Mouse (Mus musculus) CH12.LX (cell line): ENCODE measurements around the gene B9d1.

Experiments
- CTCF ChIP-seq, 2 experiments: IDR thresholded peaks in 1 of 2; conservative IDR thresholded peaks in 1 of 2; 2 replicates each; pipeline ENCODE4 v1.5.1; 2011 to 2012; ENCODE audit warnings: low read depth in 2 of 2, low read length in 2 of 2, improper control_type of control experiment in 1 of 2, inconsistent platforms in 1 of 2, mild to moderate bottlenecking in 1 of 2, moderate library complexity in 1 of 2
- ETS1 ChIP-seq: conservative IDR thresholded peaks from 2 replicates; pipeline ENCODE4 v1.6.1; 2012; ENCODE audit warnings: low read depth, mild to moderate bottlenecking, inconsistent platforms, low read length, improper control_type of control experiment, moderate library complexity
- GABPA ChIP-seq: IDR thresholded peaks from 2 replicates; pipeline ENCODE4 v1.6.1; 2012; ENCODE audit warnings: low read depth, low read length, improper control_type of control experiment, inconsistent platforms; ENCODE audit not compliant: insufficient replicate concordance
- MAX ChIP-seq: IDR thresholded peaks from 2 replicates; pipeline ENCODE4 v1.6.1; 2011; ENCODE audit warnings: low read length, improper control_type of control experiment
- MXI1 ChIP-seq: IDR thresholded peaks from 2 replicates; pipeline ENCODE4 v1.6.1; 2011; ENCODE audit warnings: mild to moderate bottlenecking, low read depth, low read length, improper control_type of control experiment
- NELFE ChIP-seq: IDR thresholded peaks from 2 replicates; pipeline ENCODE4 v1.6.1; 2011; ENCODE audit warnings: low read depth, low read length, improper control_type of control experiment
- PAX5 ChIP-seq: IDR thresholded peaks from 2 replicates; pipeline ENCODE4 v1.6.1; 2012; ENCODE audit warnings: low read length, inconsistent platforms, mixed read lengths
- RAD21 ChIP-seq: IDR thresholded peaks from 2 replicates; pipeline ENCODE4 v1.6.1; 2011; ENCODE audit warnings: low read depth, mild to moderate bottlenecking, low read length, improper control_type of control experiment, moderate library complexity
- SIN3A ChIP-seq: IDR thresholded peaks from 2 replicates; pipeline ENCODE4 v1.6.1; 2012; ENCODE audit warnings: low read length, improper control_type of control experiment, inconsistent platforms
- TBP ChIP-seq: conservative IDR thresholded peaks from 2 replicates; pipeline ENCODE4 v1.6.1; 2011; ENCODE audit warnings: low read depth, low read length, improper control_type of control experiment
- USF2 ChIP-seq: conservative IDR thresholded peaks from 2 replicates; pipeline ENCODE4 v1.6.1; 2011; ENCODE audit warnings: low read depth, low read length, improper control_type of control experiment
- ZNF384 ChIP-seq: IDR thresholded peaks from 2 replicates; pipeline ENCODE4 v1.6.1; 2012; ENCODE audit warnings: low read depth, low read length, improper control_type of control experiment, inconsistent platforms

DNA sequence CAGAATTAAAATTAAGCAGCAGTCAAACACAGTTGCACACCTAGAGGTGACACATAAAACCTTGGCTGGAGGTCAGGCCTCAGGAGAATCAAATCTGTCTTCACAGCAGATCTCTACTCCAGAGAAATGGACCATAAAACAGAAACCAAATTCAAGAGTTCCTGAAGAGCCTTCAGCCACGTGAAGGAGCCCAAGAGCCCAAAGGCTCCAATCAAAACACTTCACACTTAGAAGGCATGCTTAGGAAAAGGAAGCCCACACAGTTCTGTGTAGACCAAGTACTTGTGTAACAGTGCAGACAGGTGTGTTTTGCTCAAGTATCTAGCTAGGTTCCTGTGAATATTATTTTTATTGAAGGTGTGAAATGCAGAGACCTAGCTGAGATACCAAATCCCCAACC is 30.6 kb downstream of the B9d1 start:
- TF ChIP-seq TBP = no peak
- no peak for TF ChIP-seq PAX5
- TF ChIP-seq NELFE = no peak
- no peak for TF ChIP-seq SIN3A
- TF ChIP-seq CTCF (conservative IDR thresholded peaks at IDR 0.05 in 1 of 2, IDR thresholded peaks at IDR 0.05 in 1 of 2; ENCODE audit: low read depth in 2 of 2, low read length in 2 of 2) = no peak
- no peak for TF ChIP-seq MXI1
- no peak for TF ChIP-seq USF2
- no peak for TF ChIP-seq ZNF384
- no peak for TF ChIP-seq RAD21
- no peak for TF ChIP-seq MAX
- no peak for TF ChIP-seq GABPA
- no peak for TF ChIP-seq ETS1
